Mouse (Mus musculus) monocyte, adult 5-6 weeks (primary cell): ENCODE data around the gene Zfp964. TPM values are rescaled to one million over a fixed set of nuclear protein-coding genes. Genes with fewer than 3 reads are reported as not detected.
"Not testable (repeated sequence)": the region's sequence is repeated elsewhere in the genome, so short reads cannot be mapped to it uniquely, and the experiment has no call there.

Experiments
- ATAC-seq: fragments of 153-309, 156-312 bp; replicated peaks from 2 replicates; pipeline ENCODE4 v1.8.0; 2017; ENCODE audit warnings: mild to moderate bottlenecking; ENCODE audit not compliant: low TSS enrichment, insufficient number of reproducible peaks, severe bottlenecking, poor library complexity, low FRiP score
- total RNA-seq: library from RNA; stranded (forward); fragments of 200-1000, 200-491, 200-594 nt; gene quantifications from 3 replicates; pipeline ENCODE4 v1.2.3, GENCODE M21; 2017

Zfp964 gene
- 0.10 to 0.32 TPM in 2 of 3 replicates, not detected in the other for total RNA-seq

- peak; percentile 96 for ATAC-seq
Measured at GRCm38 (mm10) chr8:69654358-69654981, at the start of gene Zfp964. Gene Zfp964 (plus strand): TSS chr8:69654479.

GRCm38 (mm10) chr8:69614687-69615086 is 39.6 kb upstream of the Zfp964 start:
- ATAC-seq: no peak

GRCm38 (mm10) chr8:69618078-69618477 is 36.2 kb upstream of the Zfp964 start:
- ATAC-seq: peak; percentile 34; the same call in 1 of the 2 replicates

GRCm38 (mm10) chr8:69625095-69625789 is 29.0 kb upstream of the Zfp964 start, which contains the start of gene Zfp868:
Gene Zfp868 (minus strand): TSS chr8:69625548.
- peak; percentile 97 for ATAC-seq

GRCm38 (mm10) chr8:69653808-69654357 is 396 bp upstream of the Zfp964 start:
- ATAC-seq: no peak

GRCm38 (mm10) chr8:69661294-69661693 is 7.0 kb downstream of the Zfp964 start:
- ATAC-seq: no peak

- not testable (repeated sequence) for ATAC-seq
Measured at GRCm38 (mm10) chr8:69665051-69665450, 10.8 kb downstream of the Zfp964 start.

GRCm38 (mm10) chr8:69701810-69702209 is 47.5 kb downstream of the Zfp964 start:
- ATAC-seq: no peak

GRCm38 (mm10) chr8:69710624-69711023 is 56.3 kb downstream of the Zfp964 start, which contains the start of gene Zfp869:
Gene Zfp869 (minus strand): TSS chr8:69710724.
- ATAC-seq: not testable (repeated sequence)

- ATAC-seq: no peak
Measured at GRCm38 (mm10) chr8:69713516-69713915, 59.2 kb downstream of the Zfp964 start.

GRCm38 (mm10) chr8:69715366-69715765 is 61.1 kb downstream of the Zfp964 start:
- no peak for ATAC-seq

Other genes with a start within 250 kb of the Zfp964 start
- gene Gm9495, start 200.9 kb upstream of the Zfp964 start, total RNA-seq: not detected in 3 replicates
- not detected in 3 replicates for gene Gm7697, start 131.5 kb upstream of the Zfp964 start, total RNA-seq
- 25.9 to 37.5 TPM (median 28.9 TPM) in 3 replicates for gene Zfp868, start 28.9 kb upstream of the Zfp964 start, total RNA-seq
- gene Zfp869, start 56.2 kb downstream of the Zfp964 start, total RNA-seq: 68.4 to 82.0 TPM (median 80.1 TPM) in 3 replicates
- 6.5 to 9.4 TPM (median 7.6 TPM) in 3 replicates for gene Zfp963, start 95.5 kb downstream of the Zfp964 start, total RNA-seq
- not detected in 3 replicates for gene Gm20422, start 120.4 kb downstream of the Zfp964 start, total RNA-seq
- 10.5 to 25.2 TPM (median 16.7 TPM) in 3 replicates for gene Atp13a1, start 136.7 kb downstream of the Zfp964 start, total RNA-seq
- gene Zfp866, start 136.7 kb downstream of the Zfp964 start, total RNA-seq: 28.2 to 42.8 TPM (median 32.0 TPM) in 3 replicates
- gene Gmip, start 154.2 kb downstream of the Zfp964 start, total RNA-seq: 112 to 186 TPM (median 157 TPM) in 3 replicates
- gene Lpar2, start 167.9 kb downstream of the Zfp964 start, total RNA-seq: 0.11 to 2.0 TPM (median 0.48 TPM) in 3 replicates
- 4.5 to 11.8 TPM (median 9.7 TPM) in 3 replicates for gene Pbx4, start 178.0 kb downstream of the Zfp964 start, total RNA-seq
- not detected in 3 replicates for gene Cilp2, start 233.2 kb downstream of the Zfp964 start, total RNA-seq
- 0.95 to 1.6 TPM (median 1.1 TPM) in 3 replicates for gene Tssk6, start 247.7 kb downstream of the Zfp964 start, total RNA-seq
- 91.2 to 131 TPM (median 108 TPM) in 3 replicates for gene Ndufa13, start 248.1 kb downstream of the Zfp964 start, total RNA-seq
- gene Yjefn3, start 248.2 kb downstream of the Zfp964 start, total RNA-seq: not detected in 3 replicates